Mouse (Mus musculus): ENCODE data around the gene Foxs1. TPM values are rescaled to one million over a fixed set of nuclear protein-coding genes. Genes with fewer than 3 reads are reported as not detected.
A peak's percentile ranks its signal among the peaks of the same experiment; 100 is the strongest.

Gene Foxs1
- total RNA-seq (2021) = 10 to 100 TPM in 1 of 2 experiments, 1 to 10 TPM in 1; 9.7 to 10.1 TPM

- peak; percentile 69 to 76 for DNase-seq
- intact Hi-C loops (cut with DNase I) = loop anchor here (1.0 kb wide), 1 partner anchor 19 kb away; no protein-coding TSS in a partner anchor
Measured at GRCm38 (mm10) chr2:152933048-152933447, at the start of gene Foxs1. Gene Foxs1, minus strand, starts transcription at chr2:152933208.

- DNase-seq = no peak
- intact Hi-C loops (cut with DNase I) = no loop called here
Measured at GRCm38 (mm10) chr2:152976991-152977390, 44.0 kb upstream of the Foxs1 start.

- intact Hi-C loops (cut with DNase I) = no loop called here
Measured at GRCm38 (mm10) chr2:152965555-152965954, 32.5 kb upstream of the Foxs1 start.

GRCm38 (mm10) chr2:152962091-152962793, 29.2 kb upstream of the Foxs1 start, which contains the start of gene Ttll9:
Gene Ttll9, plus strand, starts transcription at chr2:152962485.
- intact Hi-C loops (cut with DNase I) = no loop called here
- DNase-seq = peak; percentile 69 to 71

More at GRCm38 (mm10) chr2:152965555-152965954, 32.5 kb upstream of the Foxs1 start:
- no peak for DNase-seq

GRCm38 (mm10) chr2:152958116-152958515, 25.1 kb upstream of the Foxs1 start:
- intact Hi-C loops (cut with DNase I) = no loop called here
- no peak for DNase-seq

- intact Hi-C loops (cut with DNase I) = no loop called here
- DNase-seq = peak in 1 of 2 experiments; percentile 14
Measured at GRCm38 (mm10) chr2:152951850-152952720, 19.1 kb upstream of the Foxs1 start.

- intact Hi-C loops (cut with DNase I) = no loop called here
- DNase-seq = peak; percentile 18 to 20
Measured at GRCm38 (mm10) chr2:152951065-152951849, 18.2 kb upstream of the Foxs1 start, which contains the start of gene Dusp15. Gene Dusp15, minus strand, starts transcription at chr2:152951698.

- no peak for DNase-seq
- intact Hi-C loops (cut with DNase I) = no loop called here
Measured at GRCm38 (mm10) chr2:152950358-152951064, 17.5 kb upstream of the Foxs1 start.

- no peak for DNase-seq
- intact Hi-C loops (cut with DNase I) = no loop called here
Measured at GRCm38 (mm10) chr2:152948438-152949020, 15.5 kb upstream of the Foxs1 start.

- intact Hi-C loops (cut with DNase I) = no loop called here
- no peak for DNase-seq
Measured at GRCm38 (mm10) chr2:152947098-152947497, 14.1 kb upstream of the Foxs1 start.

GRCm38 (mm10) chr2:152944013-152944412, 11.0 kb upstream of the Foxs1 start:
- DNase-seq = no peak
- intact Hi-C loops (cut with DNase I) = no loop called here

GRCm38 (mm10) chr2:152943568-152943967, 10.6 kb upstream of the Foxs1 start:
- intact Hi-C loops (cut with DNase I) = no loop called here
- no peak for DNase-seq

- intact Hi-C loops (cut with DNase I) = no loop called here
- DNase-seq = peak in 1 of 2 experiments; percentile 26
Measured at GRCm38 (mm10) chr2:152942898-152943515, 10.0 kb upstream of the Foxs1 start.

- DNase-seq = no peak
- intact Hi-C loops (cut with DNase I) = no loop called here
Measured at GRCm38 (mm10) chr2:152941776-152942175, 8.8 kb upstream of the Foxs1 start.

GRCm38 (mm10) chr2:152941106-152941505, 8.1 kb upstream of the Foxs1 start:
- no peak for DNase-seq
- intact Hi-C loops (cut with DNase I) = no loop called here

- intact Hi-C loops (cut with DNase I) = no loop called here
- peak in 1 of 2 experiments; percentile 77 for DNase-seq
Measured at GRCm38 (mm10) chr2:152939846-152940245, 6.8 kb upstream of the Foxs1 start.

GRCm38 (mm10) chr2:152933614-152934013, 606 bp upstream of the Foxs1 start:
- intact Hi-C loops (cut with DNase I) = loop anchor here (1.0 kb wide), 1 partner anchor 19 kb away; no protein-coding TSS in a partner anchor
- DNase-seq = peak; percentile 77 to 82

- DNase-seq = peak in 1 of 2 experiments; percentile 49
- intact Hi-C loops (cut with DNase I) = no loop called here
Measured at GRCm38 (mm10) chr2:152931456-152932160, 1.4 kb downstream of the Foxs1 start.

Data from heart, postnatal 10 days (tissue).